Mouse (Mus musculus) megakaryocyte, embryonic 14.5 days (primary cell): ENCODE measurements at regions not wholly inside any gene's neighbourhood (a gene's known extent, or its start where the extent isn't known, plus 50 kb on each side); places are given as distances from the start of the nearest gene placed in this dataset.

Source experiments
- FLI1 ChIP-seq: IDR thresholded peaks from 2 replicates; pipeline ENCODE4 v1.6.1; 2012; ENCODE audit warnings: low read length, inconsistent platforms, mixed read lengths
- GATA1 ChIP-seq: IDR thresholded peaks from 3 replicates; pipeline ENCODE4 v1.6.1; 2012; ENCODE audit warnings: mixed read lengths, low read length, inconsistent platforms, borderline replicate concordance

- TF ChIP-seq GATA1 = no peak
- no peak for TF ChIP-seq FLI1
Observed at GRCm38 (mm10) chr14:48930886-48931285, 135.0 kb upstream of the Ap5m1 start.
